Mouse (Mus musculus) megakaryocyte, adult 5-6 weeks (primary cell): ENCODE results near the gene Ces1f. TPM values are rescaled to one million over a fixed set of nuclear protein-coding genes. Genes with fewer than 3 reads are reported as not detected.

Experiments
- ATAC-seq: 2 replicates; pipeline ENCODE4 v1.8.0; 2016; ENCODE audit warnings: mild to moderate bottlenecking, inconsistent platforms; ENCODE audit not compliant: poor library complexity, severe bottlenecking
- total RNA-seq, 2 experiments: library from RNA; stranded (forward) in 1 of 2; stranded (reverse) in 1 of 2; fragments of 153-499, 151-499 nt in 1 of 2; fragments of 221-1000, 200-1000 nt in 1 of 2; gene quantifications; 2 replicates each; pipeline versions ENCODE4 v1.2.3 to v1.2.4; 2015 to 2017

The Ces1f gene
- total RNA-seq, 2 experiments from 2014 or later: not detected

- ATAC-seq: no peak
Observed at GRCm38 (mm10) chr8:93211091-93211490, 68.5 kb downstream of the Ces1f start.

Other genes with a start within 250 kb of the Ces1f start
- not detected in 2 replicates for gene Ces1a, start 231.6 kb downstream of the Ces1f start, total RNA-seq (2015)
- not detected in 2 replicates for gene Ces1a, start 231.6 kb downstream of the Ces1f start, total RNA-seq (2017)
- not detected in 2 replicates for gene Ces1b, start 199.7 kb downstream of the Ces1f start, total RNA-seq (2015)
- not detected in 2 replicates for gene Ces1b, start 199.7 kb downstream of the Ces1f start, total RNA-seq (2017)
- not detected in 2 replicates for gene Ces1c, start 148.5 kb downstream of the Ces1f start, total RNA-seq (2015)
- gene Ces1c, start 148.5 kb downstream of the Ces1f start, total RNA-seq (2017): not detected in 2 replicates
- 0.51 and 1.8 TPM in 2 replicates for gene Ces1d, start 81.9 kb downstream of the Ces1f start, total RNA-seq (2015)
- gene Ces1d, start 81.9 kb downstream of the Ces1f start, total RNA-seq (2017): 0.40 and 0.65 TPM in 2 replicates
- gene Ces1e, start 50.1 kb downstream of the Ces1f start, total RNA-seq (2015): not detected in 2 replicates
- gene Ces1e, start 50.1 kb downstream of the Ces1f start, total RNA-seq (2017): not detected in 2 replicates
- not detected in 2 replicates for gene Ces1g, start 57.6 kb upstream of the Ces1f start, total RNA-seq (2015)
- not detected in 2 replicates for gene Ces1g, start 57.6 kb upstream of the Ces1f start, total RNA-seq (2017)
- not detected in 2 replicates for gene Ces1h, start 100.0 kb upstream of the Ces1f start, total RNA-seq (2015)
- not detected in 2 replicates for gene Ces1h, start 100.0 kb upstream of the Ces1f start, total RNA-seq (2017)